16 mouse cellular contexts compared by ENCODE assay signal in genomic region chr11:5192840-5193575, GRCm38 (mm10). TPM values are rescaled to one million over a fixed set of nuclear protein-coding genes. Genes with fewer than 3 reads are reported as not detected.
A peak's percentile ranks its signal among the peaks of the same experiment; 100 is the strongest.
DNase-seq lines count a peak whose midpoint lies in the region; ATAC-seq lines count a peak whose summit lies in the region.
"Had no signal": no experiment of that assay in that cellular context is flagged by ENCODE, and none has a peak within 500 bp of the region (broad histone marks: within the 10 kb centered on the region; RNA-seq: fewer than 3 reads in every experiment).

No protein-coding gene starts in this region.

- H3K4me3 ChIP-seq in heart, embryonic 16.5 days (ENCODE audit: low read length): no peak overlapping the region
- H3K4me3 ChIP-seq in limb, embryonic 11.5 days (ENCODE audit: low read depth, low read length): no peak overlapping the region
- H3K4me3 ChIP-seq: liver, embryonic 13.5 days; midbrain, embryonic 12.5 days; neural tube, embryonic 12.5 days had no signal

- DNase-seq in heart, adult 9 months (ENCODE audit: low spot score in 2 of 2): no peak
- DNase-seq in 3134 (ENCODE audit: extremely low read depth, insufficient read length, low spot score): peak; percentile 37
- DNase-seq in 416B (ENCODE audit: low read depth): peak; percentile 29
- no peak for DNase-seq in limb, embryonic 11.5 days (ENCODE audit: low spot score)
- DNase-seq in kidney, adult 9 months: no peak
- DNase-seq: kidney, postnatal 25 days; layer of hippocampus, postnatal 36 days; liver, embryonic 13.5 days; lung, postnatal 14 days; right cerebral cortex, postnatal 4 days; thymus, adult 2 months had no signal

- ATAC-seq in heart, embryonic 16.5 days (replicated peaks; ENCODE audit: extremely low read depth, insufficient read depth, low FRiP score): no peak
- ATAC-seq in limb, embryonic 11.5 days (ENCODE audit: insufficient number of reproducible peaks, low FRiP score, low TSS enrichment, low read depth): no peak
- no peak for ATAC-seq in erythroid progenitor cell, adult 5-6 weeks (replicated peaks; ENCODE audit: low FRiP score, poor library complexity, severe bottlenecking)
- ATAC-seq: forebrain, embryonic 14.5 days had no signal

- no peaks in the 10 kb centered on the region for H3K27me3 ChIP-seq in heart, embryonic 16.5 days (ENCODE audit: control insufficient read depth, insufficient read depth, low read length)
- H3K27me3 ChIP-seq in limb, embryonic 11.5 days (ENCODE audit: control insufficient read depth, insufficient read depth, low read length): no peaks in the 10 kb centered on the region
- H3K27me3 ChIP-seq: liver, embryonic 13.5 days; midbrain, embryonic 12.5 days; neural tube, embryonic 12.5 days had no signal

- 0 out of 2 replicates have a peak overlapping the region, but pooled peaks have one; percentile 11 for H3K9ac ChIP-seq in heart, embryonic 16.5 days (ENCODE audit: low read length)
- H3K9ac ChIP-seq in limb, embryonic 11.5 days (ENCODE audit: low read length): peak overlapping the region; percentile 22; the same call in 1 of the 2 replicates
- H3K9ac ChIP-seq: liver, embryonic 13.5 days; midbrain, embryonic 12.5 days; neural tube, embryonic 12.5 days had no signal

- 60% methylated on average over 8 of the region's 8 CpGs for WGBS in heart, embryonic 16.5 days
- 83% methylated on average over 8 of the region's 8 CpGs for WGBS in limb, embryonic 11.5 days

- H3K4me2 ChIP-seq in heart, embryonic 16.5 days (ENCODE audit: low read depth, low read length): no peak overlapping the region
- H3K4me2 ChIP-seq in limb, embryonic 11.5 days (ENCODE audit: low read depth, severe bottlenecking): no peak overlapping the region
- H3K4me2 ChIP-seq: liver, embryonic 13.5 days; midbrain, embryonic 12.5 days; neural tube, embryonic 12.5 days had no signal

- H3K9me3 ChIP-seq in heart, embryonic 16.5 days (replicated peaks; ENCODE audit: control insufficient read depth, low read length): no peaks in the 10 kb centered on the region
- H3K9me3 ChIP-seq in limb, embryonic 11.5 days (ENCODE audit: control insufficient read depth, low read length): no peaks in the 10 kb centered on the region
- H3K9me3 ChIP-seq: liver, embryonic 13.5 days; midbrain, embryonic 12.5 days; neural tube, embryonic 12.5 days had no signal

- peaks cover 38% of the 10 kb centered on the region for H3K4me1 ChIP-seq in heart, embryonic 16.5 days (ENCODE audit: control insufficient read depth, insufficient read depth, low read length)
- H3K4me1 ChIP-seq in limb, embryonic 11.5 days (ENCODE audit: control insufficient read depth, insufficient read depth, low read length): peaks cover 4% of the 10 kb centered on the region; the same call in 1 of the 2 replicates

- H3K27ac ChIP-seq in heart, embryonic 16.5 days (ENCODE audit: low read length): peak overlapping the region; percentile 37; the same call in 1 of the 2 replicates
- no peak overlapping the region; the same call in 1 of the 2 replicates for H3K27ac ChIP-seq in limb, embryonic 11.5 days (replicated peaks; ENCODE audit: low read depth, low read length)
- H3K27ac ChIP-seq: liver, embryonic 13.5 days; midbrain, embryonic 12.5 days; neural tube, embryonic 12.5 days had no signal

- H3K36me3 ChIP-seq in heart, embryonic 16.5 days (ENCODE audit: control insufficient read depth, insufficient read depth): peaks cover 17% of the 10 kb centered on the region
- no peaks in the 10 kb centered on the region for H3K36me3 ChIP-seq in limb, embryonic 11.5 days (ENCODE audit: control insufficient read depth, insufficient read depth, low read length)
- H3K36me3 ChIP-seq: liver, embryonic 13.5 days had no signal

RNA-seq across cellular contexts. Expression of gene Emid1, which starts 41.0 kb away (rescaled TPM):
- polyA plus RNA-seq in heart, embryonic 16.5 days (2015; fragmentation: Nextera tagmentation; extraction: Ambion mirVana): 8.0 and 10.6 TPM in 2 replicates
- 9.9 and 11.5 TPM in 2 replicates for polyA plus RNA-seq in limb, embryonic 11.5 days (2014; fragmentation: Nextera tagmentation; extraction: Ambion mirVana)
- total RNA-seq in erythroid progenitor cell, adult 5-6 weeks (2015; ENCODE audit: low replicate concordance): not detected in 2 replicates
- 0.90 and 5.5 TPM in 2 replicates for total RNA-seq in erythroid progenitor cell, adult 5-6 weeks (2017; ENCODE audit: low replicate concordance)

Comparison
In these comparisons a context has a peak if more than half of its experiments do, and no peak if none do; other contexts are left out.
1. DNase-seq: peak in 3134 (single experiment) and 416B (single experiment); none in heart, adult 9 months (0 of 2), limb, embryonic 11.5 days (single experiment) and kidney, adult 9 months (single experiment).